Mouse (Mus musculus): ENCODE data around the gene 1110051M20Rik. TPM values are rescaled to one million over a fixed set of nuclear protein-coding genes. Genes with fewer than 3 reads are reported as not detected.

1110051M20Rik gene
- polyA plus RNA-seq, 1 experiment = 19.5 TPM

GRCm38 (mm10) chr2:91348936-91349335, 95.6 kb downstream of the 1110051M20Rik start:
- DNase-seq (ENCODE audit: low read depth) = no peak

DNA sequence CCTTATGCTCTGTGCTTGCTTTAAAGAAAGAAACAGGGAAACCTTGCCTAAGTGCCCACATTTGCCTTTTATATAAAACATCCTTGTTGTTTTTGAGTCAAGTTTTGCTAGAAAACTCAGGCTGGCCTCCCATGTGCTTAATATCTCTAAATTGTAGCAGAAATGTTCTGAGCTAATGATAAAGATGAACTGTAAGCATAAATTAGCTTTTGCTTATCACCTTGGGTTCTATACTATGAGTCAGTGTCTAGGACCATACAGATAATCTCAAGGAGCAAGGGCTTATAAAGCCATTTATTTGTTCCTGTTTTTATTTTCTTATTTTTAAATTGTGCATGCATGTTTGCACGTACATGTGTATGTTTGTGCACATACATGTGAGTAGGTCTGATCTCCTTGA, 98.9 kb downstream of the 1110051M20Rik start:
- DNase-seq (ENCODE audit: low read depth) = no peak

- DNase-seq (ENCODE audit: low read depth) = no peak
Observed at GRCm38 (mm10) chr2:91339591-91339990, 104.9 kb downstream of the 1110051M20Rik start.

GRCm38 (mm10) chr2:91335128-91335527, 109.4 kb downstream of the 1110051M20Rik start:
- no peak for DNase-seq (ENCODE audit: low read depth)

DNA sequence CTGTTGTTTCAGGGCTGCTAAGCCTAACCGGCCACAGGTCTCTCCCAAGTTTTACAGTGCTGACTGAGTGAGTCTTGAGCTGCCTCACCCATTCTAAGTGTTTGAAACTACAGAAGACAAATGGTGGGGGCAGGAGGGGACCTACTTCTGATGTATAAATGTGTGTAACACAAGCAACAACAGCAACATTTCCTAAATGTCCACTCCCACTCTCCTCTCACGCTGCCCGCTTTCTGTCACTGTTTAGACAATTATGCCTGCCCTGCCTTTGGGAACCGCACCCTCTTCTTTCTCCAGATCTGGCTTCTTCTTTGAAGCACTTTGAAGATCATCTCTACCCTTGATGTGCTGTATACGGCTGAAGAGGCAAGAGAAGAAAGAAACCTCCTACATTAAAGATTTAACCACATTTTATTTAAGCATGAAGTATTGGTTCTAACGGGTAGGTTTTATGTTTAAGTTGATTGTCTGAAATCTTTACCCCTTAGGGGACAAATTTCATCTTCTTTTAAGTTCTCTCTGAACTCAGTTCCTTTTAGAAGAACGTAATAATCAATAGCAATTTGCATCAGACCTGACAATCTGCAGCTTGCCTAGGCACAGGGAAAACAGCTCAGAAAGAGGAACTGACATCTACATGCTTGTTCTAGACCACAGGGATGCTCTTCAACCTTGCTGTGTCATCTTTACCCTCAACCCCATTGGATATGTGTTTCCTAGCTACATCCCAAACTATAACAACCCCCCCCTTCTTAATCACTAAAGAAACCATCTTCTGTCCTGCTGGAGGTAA, 113.3 kb downstream of the 1110051M20Rik start:
- no peak for DNase-seq (ENCODE audit: low read depth)

- no peak for DNase-seq (ENCODE audit: low read depth)
Observed at GRCm38 (mm10) chr2:91329996-91330738, 114.3 kb downstream of the 1110051M20Rik start.

- DNase-seq (ENCODE audit: low read depth) = no peak
Observed at GRCm38 (mm10) chr2:91328729-91329125, 115.8 kb downstream of the 1110051M20Rik start.

GRCm38 (mm10) chr2:91327968-91328728, 116.4 kb downstream of the 1110051M20Rik start:
- DNase-seq (ENCODE audit: low read depth) = no peak

- no peak for DNase-seq (ENCODE audit: low read depth)
Observed at GRCm38 (mm10) chr2:91326746-91327350, 117.7 kb downstream of the 1110051M20Rik start.

- no peak for DNase-seq (ENCODE audit: low read depth)
Observed at GRCm38 (mm10) chr2:91324761-91325421, 119.6 kb downstream of the 1110051M20Rik start.

DNA sequence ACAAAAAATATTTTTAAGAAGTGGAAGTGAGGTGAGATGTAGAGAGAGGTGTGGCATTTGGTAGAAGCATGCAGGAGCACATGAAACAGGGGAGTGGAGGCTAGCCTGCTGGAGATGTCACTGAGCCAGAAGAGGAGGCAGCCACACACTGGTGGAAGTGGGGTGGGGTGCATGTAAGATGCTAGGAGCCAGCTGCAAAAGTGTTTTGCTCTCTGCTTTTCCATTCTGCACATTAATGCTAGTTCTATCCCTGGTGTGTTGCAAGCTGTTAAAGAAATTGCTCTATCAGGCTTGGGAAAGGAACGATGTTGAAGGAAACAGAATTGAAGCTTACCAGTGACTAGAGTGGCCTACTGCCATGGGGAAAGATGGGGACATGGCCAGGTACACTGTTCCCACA, 120.2 kb downstream of the 1110051M20Rik start:
- DNase-seq (ENCODE audit: low read depth) = no peak

GRCm38 (mm10) chr2:91322490-91322889, 122.0 kb downstream of the 1110051M20Rik start:
- no peak for DNase-seq (ENCODE audit: low read depth)

- DNase-seq (ENCODE audit: low read depth) = no peak
Observed at GRCm38 (mm10) chr2:91321923-91322322, 122.6 kb downstream of the 1110051M20Rik start.

- DNase-seq (ENCODE audit: low read depth) = no peak
Observed at GRCm38 (mm10) chr2:91320559-91321529, 123.7 kb downstream of the 1110051M20Rik start.

DNA sequence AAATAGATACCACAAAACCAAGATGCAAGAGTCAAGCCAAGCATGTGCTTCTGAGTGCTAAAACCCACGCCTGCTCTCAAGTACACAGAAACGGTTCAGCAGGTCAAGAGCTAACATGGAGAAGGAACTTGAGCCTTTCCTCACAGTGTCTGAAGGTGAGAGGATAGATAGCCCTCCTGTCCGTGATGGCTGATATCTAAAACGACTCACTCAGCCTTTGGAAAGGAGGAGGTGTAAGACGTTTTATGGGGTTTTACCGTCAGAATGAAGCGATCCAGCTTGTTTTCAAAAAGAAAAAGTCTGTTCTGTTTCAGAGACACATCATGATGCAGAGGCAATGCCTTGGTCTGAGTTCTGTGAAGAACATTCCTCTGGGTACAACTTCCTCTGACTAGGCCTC, 130.3 kb downstream of the 1110051M20Rik start:
- DNase-seq (ENCODE audit: low read depth) = no peak

DNA sequence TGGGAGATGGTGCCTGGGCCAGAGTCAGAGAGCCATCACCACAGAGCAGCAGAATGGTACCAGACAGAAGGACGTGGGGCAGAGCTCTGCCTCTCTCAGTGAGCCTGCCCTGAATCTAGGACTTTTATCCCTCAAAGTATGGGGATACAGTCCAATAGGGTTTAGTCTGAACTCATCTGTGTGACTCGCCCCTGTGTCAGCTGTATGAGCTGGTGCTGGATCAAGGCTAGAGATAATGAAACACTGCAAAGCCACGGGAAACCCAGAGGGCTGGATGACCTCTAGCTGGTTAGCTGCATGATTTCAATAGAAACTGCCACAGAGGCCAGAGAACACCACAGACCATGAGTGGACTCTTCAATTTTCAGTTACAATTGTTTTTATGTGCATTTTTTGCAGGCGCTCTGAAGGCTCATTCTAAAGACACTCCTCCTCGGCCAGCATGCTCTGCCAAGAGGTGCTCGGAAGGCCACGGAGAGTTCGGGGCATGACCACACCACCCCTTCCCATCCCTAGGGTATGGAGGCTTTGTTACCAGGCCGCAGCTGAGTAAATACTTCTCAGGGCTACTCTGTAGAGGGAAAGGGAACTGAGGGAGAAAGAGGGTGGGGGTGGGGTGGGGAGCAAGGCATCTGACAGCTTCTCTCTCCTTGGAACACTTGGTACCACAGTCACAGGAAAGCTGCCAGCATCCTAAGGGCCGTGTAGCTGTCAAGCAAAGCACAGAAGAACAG, 131.8 kb downstream of the 1110051M20Rik start:
- DNase-seq (ENCODE audit: low read depth) = no peak

DNA sequence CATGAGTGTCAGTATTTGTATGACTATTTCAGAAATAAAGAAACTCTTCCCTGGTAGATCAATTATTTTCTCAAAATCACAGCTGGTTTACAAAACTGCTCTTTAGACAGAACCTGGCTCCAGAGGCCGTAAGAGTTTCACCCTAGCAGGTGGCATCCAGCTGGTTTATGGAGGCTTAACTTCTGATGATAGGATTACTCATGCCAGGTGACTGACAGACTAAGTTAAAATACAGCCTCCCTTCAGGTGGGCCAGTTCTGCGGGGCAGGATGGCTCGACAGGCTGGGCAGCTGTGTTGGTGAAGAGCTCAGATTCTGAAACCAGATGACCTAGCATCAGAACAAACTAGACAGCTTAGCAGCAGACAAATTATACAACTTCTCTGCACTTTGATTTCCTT, 135.0 kb downstream of the 1110051M20Rik start:
- no peak for DNase-seq (ENCODE audit: low read depth)

GRCm38 (mm10) chr2:91308680-91309079, 135.8 kb downstream of the 1110051M20Rik start:
- DNase-seq (ENCODE audit: low read depth) = no peak

GRCm38 (mm10) chr2:91306589-91306988, 137.9 kb downstream of the 1110051M20Rik start:
- DNase-seq (ENCODE audit: low read depth) = no peak

Measured in gonadal fat pad, adult 2 months (tissue).